Mouse (Mus musculus): Measurements from ENCODE around the gene Plekhg3. TPM values are rescaled to one million over a fixed set of nuclear protein-coding genes. Genes with fewer than 3 reads are reported as not detected.

Gene Plekhg3
- total RNA-seq, 2 experiments from 2014 or later = 22.9 to 24.4 TPM

DNA sequence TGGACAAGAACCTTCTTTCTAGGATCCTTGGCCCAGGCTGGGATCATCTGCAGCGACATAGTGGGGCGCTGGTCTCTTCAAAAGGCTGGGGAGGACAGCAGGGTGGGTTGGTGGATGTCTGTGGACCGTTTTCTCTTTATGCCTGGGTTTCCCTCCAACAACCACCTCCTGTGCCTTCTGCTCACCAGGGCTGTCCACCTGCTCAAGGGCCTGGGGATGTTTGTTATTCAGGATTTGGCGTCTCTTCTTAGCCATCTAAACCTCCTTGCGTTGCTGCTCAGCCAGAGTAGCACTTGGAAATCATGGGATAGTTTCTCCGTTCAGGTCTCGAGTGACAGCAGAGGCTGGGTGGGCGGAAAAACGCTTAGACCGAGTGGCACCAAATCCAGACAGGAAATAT, 35.6 kb downstream of the Plekhg3 start:
- no peak overlapping the region for H3K4me3 ChIP-seq
- TF ChIP-seq CTCF (conservative IDR thresholded peaks at IDR 0.05) = no peak
- no peak for DNase-seq (ENCODE audit: low spot score in 2 of 2)
- peak overlapping the region; percentile 25; the same call in 1 of the 2 replicates for H3K27ac ChIP-seq

DNA sequence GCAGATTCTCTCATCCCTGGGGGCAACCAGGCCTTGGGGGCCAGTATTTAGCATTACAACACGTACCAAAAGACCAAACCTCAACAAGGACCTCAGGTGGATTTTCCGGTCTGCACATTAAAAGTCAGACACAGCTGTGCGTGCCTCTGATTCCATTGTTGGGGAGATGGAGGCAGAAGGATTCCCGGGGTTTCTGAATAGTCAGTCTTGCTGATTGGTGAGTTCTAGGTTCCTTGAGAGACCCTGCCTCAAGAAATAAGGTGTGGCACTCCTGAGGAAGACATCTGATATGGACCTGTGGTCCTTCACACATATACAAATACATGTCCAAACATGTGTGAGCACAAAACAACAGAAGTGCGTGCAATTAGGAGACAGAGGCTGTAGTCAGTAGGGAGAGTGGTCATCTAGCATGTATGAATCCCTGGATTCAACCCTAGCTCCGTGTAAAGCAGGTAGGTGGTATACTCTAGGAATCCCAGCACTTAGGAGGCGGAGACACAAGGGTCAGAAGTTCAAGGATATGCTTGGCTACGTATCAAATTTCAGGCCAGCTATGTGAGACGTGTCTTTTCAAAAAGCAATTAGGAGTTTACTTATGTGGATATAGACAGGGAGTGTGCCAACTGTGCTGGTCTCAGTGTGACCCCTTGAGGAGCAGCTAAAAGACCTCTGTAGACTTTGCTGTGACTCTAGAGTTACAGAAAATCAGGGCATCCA, 39.7 kb downstream of the Plekhg3 start:
- DNase-seq (ENCODE audit: low spot score in 2 of 2) = no peak
- H3K4me3 ChIP-seq = no peak overlapping the region
- no peak for TF ChIP-seq CTCF (conservative IDR thresholded peaks at IDR 0.05)
- no peak overlapping the region for H3K27ac ChIP-seq

DNA sequence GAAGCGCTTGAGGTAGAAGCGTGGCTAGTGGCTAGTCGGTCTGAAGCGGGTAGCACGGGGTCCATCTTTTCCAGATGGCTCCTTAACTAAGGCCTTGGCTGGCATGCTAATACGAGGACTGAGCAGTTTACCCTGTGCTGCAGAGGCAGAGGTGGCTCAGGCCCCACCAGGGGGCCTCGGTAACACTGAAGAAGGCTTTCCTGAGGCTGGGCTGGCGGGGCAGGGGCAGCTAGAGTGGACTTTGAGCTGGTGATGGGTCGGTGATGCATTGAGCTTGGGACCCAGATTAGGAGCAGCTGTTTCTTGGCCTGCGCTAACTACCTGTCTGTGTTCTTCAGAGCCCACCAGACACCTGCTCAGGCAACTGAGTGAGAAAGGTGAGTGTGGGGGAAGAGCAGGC, 40.6 kb downstream of the Plekhg3 start:
- Histone ChIP-seq H3K27ac (no peak overlapping the region), H3K4me3 (no peak overlapping the region)
- DNase-seq (ENCODE audit: low spot score in 2 of 2) = no peak
- TF ChIP-seq CTCF (conservative IDR thresholded peaks at IDR 0.05) = peak; percentile 10; the same call in 1 of the 2 replicates

DNA sequence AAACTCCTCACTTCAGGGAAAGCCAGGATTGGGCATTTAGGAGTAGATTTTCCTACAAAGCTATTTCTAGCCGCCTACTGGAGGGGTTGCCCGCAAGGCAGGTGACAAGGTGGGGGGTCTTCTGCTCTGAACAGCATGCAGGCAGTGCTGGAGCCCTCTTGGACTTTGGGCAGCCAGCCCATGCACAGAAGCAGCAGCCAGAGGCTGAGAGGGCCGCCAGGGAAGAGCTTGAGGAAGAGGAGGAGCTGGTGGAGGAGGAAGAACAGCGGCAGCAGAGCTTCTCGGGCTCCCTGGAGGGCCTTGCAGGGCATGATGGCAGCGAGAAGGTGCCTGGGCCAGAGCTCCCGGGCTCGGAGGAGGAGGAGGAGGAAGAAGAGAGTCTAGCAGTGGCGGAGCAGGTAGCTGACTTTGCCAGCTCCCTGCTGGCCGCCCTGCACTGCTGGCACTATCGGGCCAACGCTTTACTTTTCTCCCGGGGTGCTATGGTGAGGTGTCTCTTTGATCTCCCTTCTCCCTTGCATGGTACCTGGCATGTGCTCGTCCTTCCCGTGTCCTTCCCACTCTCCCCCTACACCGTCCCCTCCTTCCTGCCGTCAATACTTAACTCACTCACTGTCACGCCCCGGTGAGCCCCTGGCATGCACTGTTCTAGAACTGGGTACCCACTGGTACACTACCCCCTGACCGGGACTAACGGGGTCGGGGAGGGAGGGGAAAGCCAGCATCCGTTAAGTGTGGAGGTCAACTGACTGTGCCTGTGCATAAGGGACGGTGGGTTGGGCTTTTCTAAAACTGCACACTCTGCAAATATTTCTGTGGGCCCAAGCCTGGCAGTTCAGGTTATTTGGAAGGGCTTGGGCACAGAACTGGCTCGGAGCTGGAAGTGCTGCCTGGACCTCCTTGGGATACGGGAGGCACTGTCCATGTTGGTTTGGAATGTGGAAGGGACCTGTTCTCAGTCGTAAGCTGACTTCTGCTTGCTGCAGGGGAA, 41.9 kb downstream of the Plekhg3 start:
- Histone ChIP-seq H3K4me3 (no peak overlapping the region), H3K27ac (no peak overlapping the region)
- DNase-seq (ENCODE audit: low spot score in 2 of 2) = no peak
- TF ChIP-seq CTCF (conservative IDR thresholded peaks at IDR 0.05) = no peak

DNA sequence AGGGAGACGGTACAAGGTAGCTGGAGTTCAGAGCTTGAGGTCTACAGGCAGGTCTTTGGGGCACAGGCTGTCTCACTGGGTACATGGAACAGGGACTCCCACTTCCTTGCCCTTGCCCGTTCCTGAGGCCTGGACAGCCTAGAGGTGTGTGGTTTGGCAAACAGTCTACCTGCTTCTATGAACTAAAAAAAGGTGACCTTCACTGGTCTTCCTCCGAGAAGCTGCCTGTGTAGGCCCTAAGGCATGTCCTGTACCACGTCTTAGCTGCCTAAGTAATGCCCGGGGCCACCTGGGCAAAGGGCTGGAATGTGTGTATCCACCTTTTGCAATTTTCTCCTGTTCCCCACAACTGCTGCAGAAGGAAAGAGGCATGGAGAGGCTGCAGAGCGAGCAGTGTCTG, 42.7 kb downstream of the Plekhg3 start:
- TF ChIP-seq CTCF (conservative IDR thresholded peaks at IDR 0.05) = no peak
- Histone ChIP-seq H3K4me3 (no peak overlapping the region), H3K27ac (no peak overlapping the region)
- no peak for DNase-seq (ENCODE audit: low spot score in 2 of 2)

DNA sequence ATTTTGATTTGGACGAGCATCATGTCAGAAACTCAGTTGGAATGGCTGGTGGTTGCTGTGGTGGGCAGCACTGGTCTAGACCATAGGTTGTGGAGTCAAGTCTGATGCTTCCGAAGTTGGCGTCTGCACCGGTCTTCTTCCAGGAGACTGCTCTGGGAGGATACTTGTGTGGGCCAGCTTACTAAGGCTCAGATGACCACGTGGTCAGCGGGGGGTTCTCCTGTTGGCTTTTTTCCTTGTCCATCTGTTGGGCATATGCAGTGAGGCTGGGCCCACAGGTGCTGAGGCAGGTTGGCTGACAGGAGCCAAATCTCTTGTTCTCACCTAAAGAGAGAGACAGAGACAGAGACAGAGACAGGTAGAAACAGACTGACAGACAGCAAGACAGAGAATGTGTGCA, 44.1 kb downstream of the Plekhg3 start:
- Histone ChIP-seq H3K27ac (no peak overlapping the region), H3K4me3 (no peak overlapping the region)
- no peak for TF ChIP-seq CTCF (conservative IDR thresholded peaks at IDR 0.05)
- no peak for DNase-seq (ENCODE audit: low spot score in 2 of 2)

DNA sequence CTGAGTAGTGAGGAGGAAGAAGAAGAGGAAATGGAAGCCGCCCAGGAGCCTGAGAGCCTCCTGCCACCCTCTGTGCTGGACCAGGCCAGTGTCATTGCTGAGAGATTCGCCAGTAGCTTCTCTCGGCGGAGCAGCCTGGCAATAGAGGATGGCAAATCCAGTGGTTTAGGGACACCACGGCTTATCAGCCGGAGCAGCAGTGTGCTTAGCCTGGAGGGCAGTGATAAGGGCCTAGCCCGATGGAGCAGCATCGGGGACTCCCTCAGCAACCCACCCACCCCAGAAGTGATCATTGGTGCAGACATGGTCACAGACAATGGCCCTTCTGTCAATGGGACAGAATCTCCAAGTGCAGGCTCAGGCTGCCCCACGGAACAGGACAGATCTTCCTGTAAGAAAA, 45.4 kb downstream of the Plekhg3 start:
- no peak overlapping the region for H3K4me3 ChIP-seq
- DNase-seq (ENCODE audit: low spot score in 2 of 2) = no peak
- TF ChIP-seq CTCF (conservative IDR thresholded peaks at IDR 0.05) = no peak
- H3K27ac ChIP-seq = no peak overlapping the region

DNA sequence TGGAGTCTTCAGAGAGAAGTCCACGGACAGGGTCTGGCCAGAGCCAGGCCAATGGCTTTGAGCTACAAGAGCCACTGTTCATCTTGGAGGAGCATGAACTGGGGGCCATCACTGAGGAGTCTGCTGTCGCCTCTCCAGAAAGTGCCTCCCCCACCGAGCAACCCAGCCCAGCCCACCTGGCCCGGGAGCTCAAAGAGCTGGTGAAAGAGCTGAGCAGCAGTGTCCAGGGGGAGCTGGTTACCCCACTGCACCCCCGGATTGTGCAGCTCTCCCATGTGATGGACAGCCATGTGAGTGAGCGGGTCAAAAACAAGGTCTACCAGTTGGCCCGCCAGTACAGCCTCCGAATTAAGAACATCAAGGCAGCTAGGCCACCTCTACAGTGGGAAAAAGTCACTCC, 46.1 kb downstream of the Plekhg3 start:
- H3K4me3 ChIP-seq = no peak overlapping the region
- DNase-seq (ENCODE audit: low spot score in 2 of 2) = no peak
- TF ChIP-seq CTCF (conservative IDR thresholded peaks at IDR 0.05) = no peak
- H3K27ac ChIP-seq = no peak overlapping the region

DNA sequence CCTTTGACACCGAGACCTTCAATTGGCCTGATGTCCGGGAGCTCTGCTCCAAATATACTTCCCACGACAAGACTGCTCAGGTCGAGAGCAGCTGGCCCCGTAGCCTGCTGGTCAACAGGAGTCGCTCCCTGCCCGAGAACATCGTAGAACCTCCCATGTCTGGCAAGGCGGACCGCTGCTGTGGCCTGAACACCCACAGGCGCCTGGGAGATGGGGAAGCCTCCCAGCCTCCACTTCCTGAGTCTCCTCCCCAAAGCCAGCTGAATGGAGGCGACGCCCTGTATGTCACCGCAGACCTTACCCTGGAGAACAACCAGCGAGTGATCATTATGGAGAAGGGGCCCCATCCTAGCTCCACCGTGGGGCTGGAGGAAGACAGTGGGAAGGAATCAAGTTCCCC, 47.2 kb downstream of the Plekhg3 start:
- no peak overlapping the region for H3K4me3 ChIP-seq
- H3K27ac ChIP-seq = no peak overlapping the region
- DNase-seq (ENCODE audit: low spot score in 2 of 2) = no peak
- TF ChIP-seq CTCF (conservative IDR thresholded peaks at IDR 0.05) = no peak

DNA sequence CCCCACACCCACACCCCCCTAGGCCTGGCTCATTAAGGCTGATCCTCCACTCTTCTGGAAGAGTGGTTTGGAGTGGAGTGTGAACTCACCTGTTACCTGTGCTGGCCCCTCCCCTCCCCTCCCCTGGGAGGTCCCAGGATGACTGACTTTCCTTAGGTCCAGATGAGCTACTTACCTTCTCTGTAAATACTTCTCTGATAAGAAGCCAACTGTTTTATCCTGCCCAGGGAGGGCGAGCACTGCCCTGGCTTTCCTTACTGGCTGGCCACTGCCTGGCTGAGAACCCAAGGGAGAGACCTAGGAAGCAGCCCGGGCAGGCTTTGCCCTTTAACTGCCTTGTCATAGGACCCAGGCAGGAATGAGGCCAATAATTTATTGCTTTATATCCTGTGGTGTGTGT, 47.8 kb downstream of the Plekhg3 start:
- no peak for DNase-seq (ENCODE audit: low spot score in 2 of 2)
- H3K4me3 ChIP-seq = no peak overlapping the region
- no peak overlapping the region for H3K27ac ChIP-seq
- TF ChIP-seq CTCF (conservative IDR thresholded peaks at IDR 0.05) = no peak

DNA sequence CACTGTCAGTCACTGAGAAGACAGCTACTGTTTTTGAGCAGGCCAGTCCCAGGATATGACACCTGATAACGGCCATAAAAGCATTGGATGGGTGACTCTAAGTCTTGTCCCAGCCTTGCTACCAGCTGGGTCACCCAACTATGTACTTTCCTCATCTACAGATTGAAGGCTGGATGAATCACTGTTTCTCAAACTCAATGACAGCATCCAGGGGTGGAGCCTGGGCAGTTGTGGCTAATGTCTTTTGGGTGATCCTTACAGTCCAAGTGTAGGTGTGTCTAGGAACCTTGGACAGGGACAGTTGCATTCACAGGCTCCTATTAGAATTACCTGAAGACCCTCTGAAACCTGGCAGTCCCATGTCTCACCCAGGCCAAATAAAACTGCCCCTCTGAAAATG, 49.1 kb downstream of the Plekhg3 start:
- no peak overlapping the region for H3K27ac ChIP-seq
- H3K4me3 ChIP-seq = no peak overlapping the region
- TF ChIP-seq CTCF (conservative IDR thresholded peaks at IDR 0.05) = no peak
- DNase-seq (ENCODE audit: low spot score in 2 of 2) = no peak

DNA sequence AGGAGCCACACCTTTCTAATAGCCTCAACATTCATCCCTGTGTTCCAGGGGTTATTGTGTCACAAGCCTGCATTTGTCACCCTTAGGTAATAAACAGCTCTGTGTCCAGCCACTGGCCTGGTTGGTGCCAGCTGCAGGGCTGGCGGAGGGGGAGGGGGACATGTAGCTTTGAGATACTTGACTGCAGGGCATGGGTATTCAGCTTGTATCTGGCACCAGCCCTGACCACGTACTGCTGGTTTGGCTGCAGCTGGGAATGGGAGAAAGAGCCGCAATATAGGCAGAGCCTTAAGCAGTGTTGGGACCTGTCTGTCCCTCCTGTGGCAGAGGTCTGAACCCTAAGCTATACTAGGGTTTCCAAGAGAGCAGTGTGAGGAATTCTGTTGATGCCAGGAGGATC, 51.4 kb downstream of the Plekhg3 start:
- Histone ChIP-seq H3K27ac (peak overlapping the region; percentile 64), H3K4me3 (no peak overlapping the region)
- DNase-seq (ENCODE audit: low spot score in 2 of 2) = no peak
- TF ChIP-seq CTCF (conservative IDR thresholded peaks at IDR 0.05) = no peak

DNA sequence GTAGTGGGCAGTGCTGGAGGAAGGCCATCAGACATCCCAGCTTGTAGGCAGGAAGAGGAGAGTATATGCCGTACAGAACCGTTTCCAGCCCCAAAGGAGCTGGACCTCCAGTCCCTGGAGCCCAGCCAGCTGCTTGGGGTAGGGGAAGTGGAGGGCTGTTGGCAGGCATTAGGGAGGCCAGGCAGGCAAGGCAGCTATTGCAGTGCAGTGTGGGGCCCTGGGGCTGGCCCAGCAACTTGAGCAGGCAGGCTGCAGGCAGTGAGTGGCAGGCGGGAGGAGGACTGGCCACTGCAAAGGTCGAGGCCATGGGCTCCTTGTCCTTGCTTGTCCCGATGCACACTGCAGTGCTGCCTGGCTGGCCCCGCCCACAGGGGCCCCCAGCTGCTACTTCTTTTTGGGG, 52.1 kb downstream of the Plekhg3 start:
- no peak for DNase-seq (ENCODE audit: low spot score in 2 of 2)
- no peak for TF ChIP-seq CTCF (conservative IDR thresholded peaks at IDR 0.05)
- Histone ChIP-seq H3K27ac (peak overlapping the region; percentile 64), H3K4me3 (no peak overlapping the region)
